Mouse (Mus musculus) midbrain, embryonic 14.5 days (tissue): ENCODE measurements around the gene Tfip11. TPM values are rescaled to one million over a fixed set of nuclear protein-coding genes. Genes with fewer than 3 reads are reported as not detected.

ENCODE experiments used
- ATAC-seq: fragments of 200-750 bp; cut with Nextera tagmentation; 2 replicates; pipeline ENCODE4 v1.8.0; 2017; ENCODE audit warnings: moderate number of reproducible peaks, moderate library complexity; ENCODE audit not compliant: low FRiP score, low TSS enrichment
- DNase-seq: peaks from one replicate; pipeline ENCODE4 v3.0.0-alpha.2; 2015
- H3K27ac ChIP-seq: fragments of 300-500 bp; sonication (generic); replicated peaks from 2 replicates; pipeline ENCODE4 v1.5.1; 2014; ENCODE audit warnings: mild to moderate bottlenecking, low read depth, low read length, moderate library complexity
- H3K27me3 ChIP-seq: fragments of 300-500 bp; sonication (generic); 2 replicates; pipeline ENCODE4 v1.6.1; 2014; ENCODE audit warnings: low read length, control low read depth, mixed read lengths; ENCODE audit not compliant: control insufficient read depth, insufficient read depth
- H3K36me3 ChIP-seq: fragments of 300-500 bp; sonication (generic); 2 replicates; pipeline ENCODE4 v1.6.1; 2014; ENCODE audit warnings: low read length, control low read depth; ENCODE audit not compliant: control insufficient read depth, insufficient read depth
- H3K4me1 ChIP-seq: fragments of 300-500 bp; sonication (generic); 2 replicates; pipeline ENCODE4 v1.6.1; 2014; ENCODE audit warnings: mild to moderate bottlenecking, antibody characterized with exemption, low read length, control low read depth; ENCODE audit not compliant: control insufficient read depth, insufficient read depth
- H3K4me2 ChIP-seq: fragments of 300-500 bp; sonication (generic); 2 replicates; pipeline ENCODE4 v1.6.1; 2014; ENCODE audit warnings: mild to moderate bottlenecking, low read length, moderate library complexity
- H3K4me3 ChIP-seq: fragments of 300-500 bp; sonication (generic); replicated peaks from 2 replicates; pipeline ENCODE4 v1.5.1; 2014; ENCODE audit warnings: low read depth, low read length
- H3K9ac ChIP-seq: fragments of 300-500 bp; sonication (generic); replicated peaks from 2 replicates; pipeline ENCODE4 v1.6.1; 2014; ENCODE audit warnings: mild to moderate bottlenecking, low read length, moderate library complexity
- H3K9me3 ChIP-seq: fragments of 300-500 bp; sonication (generic); 2 replicates; pipeline ENCODE4 v1.6.1; 2016; ENCODE audit warnings: low read length, control low read depth, mixed read lengths; ENCODE audit not compliant: control insufficient read depth
- WGBS: fragments of 180-500 bp; shearing (Covaris S2); extraction: QIAGEN DNeasy Blood & Tissue Kit; methylation state at CpG from one replicate; pipeline ENCODE4 v1.1.7; 2014; 5-methylcytosine and 5-hydroxymethylcytosine counted together
- polyA plus RNA-seq: library from polyadenylated mRNA; unstranded; fragments of >200 nt; fragmentation: Nextera tagmentation; extraction: Ambion mirVana; gene quantifications from 2 replicates; pipeline ENCODE4 v1.2.1, GENCODE M21; 2014

Gene Tfip11
- polyA plus RNA-seq, 1 experiment from 2014 or later = 29.1 TPM

DNA sequence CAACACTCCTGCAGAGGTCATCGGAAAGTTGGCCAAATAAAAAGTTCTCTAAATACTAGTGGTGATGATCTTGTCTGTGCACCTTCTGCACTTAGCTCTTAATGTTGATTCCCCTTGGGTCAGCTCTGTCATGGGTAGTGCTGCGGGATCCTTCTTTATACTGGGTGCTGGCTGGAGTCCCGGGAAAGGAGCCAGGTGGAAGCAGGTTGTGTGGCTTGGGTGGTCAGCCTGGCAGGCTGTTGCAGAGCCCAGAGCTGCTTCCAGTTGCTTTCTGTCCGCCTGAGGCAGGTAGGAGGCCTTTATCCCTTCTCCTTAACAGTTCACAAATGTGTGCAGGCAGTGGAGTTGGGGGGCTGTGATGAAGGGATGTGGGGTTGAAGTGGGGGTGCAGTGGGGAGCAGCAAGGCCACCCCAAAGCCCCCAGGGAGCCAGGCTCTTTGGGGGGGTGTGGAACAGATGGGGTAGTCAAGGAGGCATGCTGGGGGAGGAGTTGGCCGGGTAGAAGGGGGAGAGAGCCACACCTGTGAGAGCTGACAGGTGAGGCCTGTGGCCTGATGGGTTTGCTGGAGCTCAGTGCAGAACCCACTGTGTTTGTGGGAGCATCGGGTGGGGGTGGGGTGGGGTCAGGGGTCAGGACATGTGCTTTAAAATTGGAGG lies 43.9 kb upstream of the Tfip11 start:
- Histone ChIP-seq H3K36me3 (no peaks in the 10 kb centered on the region), H3K9me3 (no peaks in the 10 kb centered on the region), H3K4me2 (no peak overlapping the region), H3K4me3 (no peak overlapping the region), H3K4me1 (0 out of 2 replicates have a peak, but pooled peaks cover 7% of the 10 kb centered on the region), H3K9ac (no peak overlapping the region), H3K27me3 (no peaks in the 10 kb centered on the region), H3K27ac (no peak overlapping the region)
- ATAC-seq = no peak
- 79% methylated on average over 6 of the region's 6 CpGs for WGBS
- no peak for DNase-seq

DNA sequence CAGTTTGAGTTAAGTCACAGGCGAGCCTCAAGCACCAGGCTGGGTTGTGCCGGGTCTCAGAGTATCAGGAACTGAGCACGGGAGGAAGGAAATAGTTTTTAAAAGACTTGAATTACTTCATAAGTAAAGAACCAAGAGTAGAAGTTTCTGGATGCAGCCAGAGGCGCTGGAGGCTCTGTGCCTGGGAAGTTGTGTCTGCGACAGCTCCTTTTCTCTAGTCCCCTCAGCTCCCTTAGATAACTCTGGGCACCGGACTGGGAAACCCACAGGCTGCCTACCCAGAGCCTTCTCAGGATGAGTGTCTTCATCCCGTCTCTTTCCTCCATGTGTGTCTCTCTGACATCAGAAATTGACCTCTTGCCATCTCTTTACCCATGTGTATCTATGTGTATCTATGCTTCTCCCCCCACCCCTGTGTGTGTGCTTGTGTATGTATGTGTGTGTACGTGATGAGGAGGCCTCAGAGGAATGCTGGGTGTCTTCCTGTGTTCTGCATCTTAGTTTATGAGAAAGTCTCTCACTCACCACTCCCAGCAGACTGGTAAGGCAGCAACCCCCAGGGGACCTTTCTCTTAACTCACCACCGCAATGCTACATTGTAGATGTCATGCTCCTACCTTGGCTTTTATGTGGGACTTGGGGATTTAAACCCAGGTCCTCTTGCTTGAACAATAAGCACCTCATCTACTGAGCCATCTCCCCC lies 43.2 kb upstream of the Tfip11 start:
- no peak overlapping the region for H3K9ac ChIP-seq
- no peak overlapping the region for H3K4me3 ChIP-seq
- no peaks in the 10 kb centered on the region for H3K36me3 ChIP-seq
- H3K4me2 ChIP-seq = no peak overlapping the region
- DNase-seq = no peak
- no peak for ATAC-seq
- H3K27ac ChIP-seq = no peak overlapping the region
- H3K4me1 ChIP-seq = 0 out of 2 replicates have a peak, but pooled peaks cover under 1% of the 10 kb centered on the region
- H3K27me3 ChIP-seq = no peaks in the 10 kb centered on the region
- no peaks in the 10 kb centered on the region for H3K9me3 ChIP-seq
- 82% methylated on average over 9 of the region's 9 CpGs for WGBS

- Histone ChIP-seq H3K9me3 (no peaks in the 10 kb centered on the region), H3K4me3 (no peak overlapping the region), H3K4me1 (no peaks in the 10 kb centered on the region), H3K27ac (no peak overlapping the region), H3K9ac (no peak overlapping the region), H3K27me3 (no peaks in the 10 kb centered on the region), H3K4me2 (no peak overlapping the region), H3K36me3 (no peaks in the 10 kb centered on the region)
- no peak for DNase-seq
- ATAC-seq = no peak
- WGBS = 75% methylated on average over 10 of the region's 10 CpGs
These were observed 42.5 kb upstream of the Tfip11 start for GRCm38 (mm10) chr5:112283543-112284202.

DNA sequence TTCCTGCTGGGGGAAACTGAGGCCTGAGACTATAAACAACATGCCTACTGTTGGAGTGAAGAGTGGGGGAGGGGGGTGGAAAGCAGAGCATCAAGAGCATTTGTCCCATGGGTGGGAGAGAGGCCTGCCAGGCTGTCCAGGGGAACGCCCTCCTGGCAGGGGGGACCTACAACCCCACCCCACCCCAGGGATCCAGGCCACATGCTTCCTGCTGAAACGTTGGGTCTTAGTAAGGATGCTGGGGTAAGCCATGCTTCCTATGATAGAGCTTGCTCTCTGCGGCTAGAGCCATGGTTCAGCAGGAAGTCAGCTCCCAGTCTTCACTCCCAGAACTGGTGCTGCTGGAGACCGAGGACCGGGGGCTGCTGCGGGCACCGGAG lies 42.0 kb upstream of the Tfip11 start:
- Histone ChIP-seq H3K4me2 (no peak overlapping the region), H3K27ac (0 out of 2 replicates have a peak overlapping the region, but pooled peaks have one; percentile 13), H3K27me3 (no peaks in the 10 kb centered on the region), H3K9me3 (no peaks in the 10 kb centered on the region), H3K9ac (no peak overlapping the region), H3K4me1 (no peaks in the 10 kb centered on the region), H3K4me3 (no peak overlapping the region), H3K36me3 (no peaks in the 10 kb centered on the region)
- WGBS = 82% methylated on average over 7 of the region's 7 CpGs
- ATAC-seq = no peak
- no peak for DNase-seq

DNA sequence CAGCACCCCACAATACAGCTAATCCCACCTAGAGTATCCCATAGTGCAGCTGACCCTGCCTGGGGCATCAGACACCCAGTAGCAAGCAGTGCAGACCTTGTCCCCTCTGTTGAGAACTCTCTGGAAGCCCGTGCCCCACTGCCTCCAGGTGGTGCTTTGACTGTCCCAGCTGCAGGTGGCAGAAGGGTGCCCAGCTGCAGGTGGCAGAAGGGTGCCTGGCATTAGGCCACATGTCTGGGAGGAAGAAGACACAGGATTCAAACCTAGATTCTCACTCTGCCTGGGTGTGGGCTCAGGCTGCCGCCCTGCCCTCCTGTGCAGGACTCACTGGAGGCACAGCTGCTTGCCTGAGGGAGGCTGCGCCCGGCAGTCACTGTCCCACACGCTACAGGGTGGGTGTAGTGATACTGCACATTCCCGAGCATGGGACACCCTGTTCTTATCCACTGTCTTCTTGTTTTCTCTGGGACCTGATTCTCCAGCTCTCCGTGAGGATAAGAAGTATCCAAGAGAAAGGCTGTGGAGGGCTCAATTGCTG lies 40.5 kb upstream of the Tfip11 start:
- Histone ChIP-seq H3K27me3 (no peaks in the 10 kb centered on the region), H3K27ac (no peak overlapping the region), H3K4me1 (no peaks in the 10 kb centered on the region), H3K9ac (no peak overlapping the region), H3K36me3 (no peaks in the 10 kb centered on the region), H3K4me3 (no peak overlapping the region), H3K4me2 (no peak overlapping the region), H3K9me3 (no peaks in the 10 kb centered on the region)
- ATAC-seq (no peak), DNase-seq (no peak)
- WGBS = 92% methylated on average over 7 of the region's 7 CpGs

GRCm38 (mm10) chr5:112286608-112286983 lies 39.6 kb upstream of the Tfip11 start:
- Histone ChIP-seq H3K4me2 (no peak overlapping the region), H3K27me3 (no peaks in the 10 kb centered on the region), H3K4me1 (no peaks in the 10 kb centered on the region), H3K9ac (no peak overlapping the region), H3K4me3 (no peak overlapping the region), H3K9me3 (no peaks in the 10 kb centered on the region), H3K27ac (no peak overlapping the region), H3K36me3 (no peaks in the 10 kb centered on the region)
- DNase-seq = no peak
- WGBS = 92% methylated on average over 2 of the region's 2 CpGs
- no peak for ATAC-seq

- H3K4me1 ChIP-seq = no peaks in the 10 kb centered on the region
- no peak overlapping the region for H3K9ac ChIP-seq
- ATAC-seq (no peak), DNase-seq (no peak)
- H3K4me3 ChIP-seq = no peak overlapping the region
- H3K9me3 ChIP-seq = no peaks in the 10 kb centered on the region
- no peak overlapping the region for H3K27ac ChIP-seq
- H3K4me2 ChIP-seq = no peak overlapping the region
- H3K36me3 ChIP-seq = no peaks in the 10 kb centered on the region
- 83% methylated on average over 11 of the region's 11 CpGs for WGBS
- no peaks in the 10 kb centered on the region for H3K27me3 ChIP-seq
These were observed 39.0 kb upstream of the Tfip11 start for GRCm38 (mm10) chr5:112286984-112287641.

GRCm38 (mm10) chr5:112287652-112288051 lies 38.5 kb upstream of the Tfip11 start:
- ATAC-seq (no peak), DNase-seq (no peak)
- Histone ChIP-seq H3K36me3 (no peaks in the 10 kb centered on the region), H3K9me3 (no peaks in the 10 kb centered on the region), H3K4me1 (no peaks in the 10 kb centered on the region), H3K4me3 (no peak overlapping the region), H3K27ac (no peak overlapping the region), H3K27me3 (no peaks in the 10 kb centered on the region), H3K9ac (no peak overlapping the region), H3K4me2 (no peak overlapping the region)
- WGBS = 90% methylated on average over 2 of the region's 2 CpGs
